Comparison of ENCODE assay signal across 1 mouse cellular context in the genomic region with DNA sequence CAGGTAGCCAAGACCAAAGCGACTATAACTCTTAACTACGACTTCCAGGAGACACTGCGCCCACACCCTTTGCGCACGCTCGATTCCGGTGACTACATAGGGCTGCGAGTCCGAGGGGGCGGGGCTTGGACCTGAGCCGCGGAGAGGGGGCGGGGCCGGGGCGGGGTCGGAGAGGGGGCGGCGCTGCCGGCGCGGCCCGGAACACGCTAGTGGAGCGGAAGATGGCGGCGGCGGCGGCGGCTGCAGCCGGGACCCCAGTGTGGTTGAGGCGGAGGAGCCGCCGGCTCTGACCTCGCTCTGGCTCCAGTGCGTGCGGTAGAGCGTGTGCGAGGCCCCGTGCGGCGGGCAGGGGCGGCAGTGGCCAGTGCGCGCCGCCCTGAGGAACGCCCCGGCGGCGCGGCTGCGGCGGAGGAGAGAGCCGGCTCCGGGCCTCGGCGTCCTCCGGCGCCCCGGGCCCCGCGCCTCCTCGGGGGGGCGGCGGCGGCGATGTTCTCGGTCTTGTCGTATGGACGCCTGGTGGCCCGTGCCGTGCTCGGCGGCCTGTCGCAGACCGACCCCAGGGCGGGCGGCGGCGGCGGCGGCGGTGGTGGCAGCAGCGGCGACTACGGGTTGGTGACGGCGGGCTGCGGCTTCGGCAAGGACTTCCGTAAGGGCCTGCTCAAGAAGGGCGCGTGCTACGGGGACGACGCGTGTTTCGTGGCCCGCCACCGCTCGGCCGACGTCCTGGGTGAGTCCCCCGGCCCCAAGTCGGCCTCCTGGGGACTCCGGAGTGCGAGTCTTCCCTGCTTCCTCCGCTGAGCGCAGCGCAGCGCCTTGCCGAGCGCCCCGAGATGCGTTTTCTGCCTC.
A peak's percentile ranks its signal among the peaks of the same experiment; 100 is the strongest.
TF ChIP-seq lines count a peak whose summit lies in the region.

A gene (plus strand): TSS at position 183 of the 846 bp plus-strand sequence.

TF ChIP-seq in CH12.LX, 34 proteins besides CTCF, POLR2A, EP300 and RAD21 (continued from another document):
- TF ChIP-seq UBTF (IDR thresholded peaks at IDR 0.05; ENCODE audit: low read depth, low read length) (peak; percentile 62; the same call in 1 of the 2 replicates), ZKSCAN1 (IDR thresholded peaks at IDR 0.05; ENCODE audit: borderline replicate concordance, low read depth, low read length) (no peak), JUND (conservative IDR thresholded peaks at IDR 0.05; ENCODE audit: low read depth, low read length) (no peak), HCFC1 (IDR thresholded peaks at IDR 0.05; ENCODE audit: low read depth, low read length) (peak; percentile 78), CHD1 (IDR thresholded peaks at IDR 0.05; ENCODE audit: low read depth, low read length) (no peak), ZC3H11A (IDR thresholded peaks at IDR 0.05; ENCODE audit: low read depth, low read length) (no peak), ZMIZ1 (IDR thresholded peaks at IDR 0.05; ENCODE audit: low read depth, low read length) (peak; percentile 80), USF1 (IDR thresholded peaks at IDR 0.05; ENCODE audit: low read depth, low read length) (no peak), ZNF384 (IDR thresholded peaks at IDR 0.05; ENCODE audit: low read depth, low read length) (no peak), TCF12 (IDR thresholded peaks at IDR 0.05; ENCODE audit: low read depth, low read length) (peak; percentile 49; the same call in 1 of the 2 replicates)
TF ChIP-seq in CH12.LX: peak in this region for 10.
